Mouse (Mus musculus) left cerebral cortex, postnatal 25 days (tissue): ENCODE results near the gene Ptch1. TPM values are rescaled to one million over a fixed set of nuclear protein-coding genes. Genes with fewer than 3 reads are reported as not detected.

ENCODE experiments used
- DNase-seq, 2 experiments: peaks; one replicate each; pipeline ENCODE4 v3.0.0; 2022; ENCODE audit warnings: low spot score in 2 of 2, mixed read lengths in 1 of 2
- intact Hi-C: fragments of 180-260 bp; cut with DNase I; formaldehyde crosslinking; loops from one replicate; pipeline ENCODE4 v1.15.1; 2025
- total RNA-seq, 2 experiments: library from RNA; stranded (reverse); gene quantifications; 2 replicates each; pipeline ENCODE4 v1.2.3; 2021

Ptch1 gene
- total RNA-seq, 2 experiments from 2014 or later = 44.5 to 48.0 TPM

- intact Hi-C loops = no loop called here
- no peak for DNase-seq
Observed at GRCm38 (mm10) chr13:63543459-63543858, 29.9 kb downstream of the Ptch1 start.

DNA sequence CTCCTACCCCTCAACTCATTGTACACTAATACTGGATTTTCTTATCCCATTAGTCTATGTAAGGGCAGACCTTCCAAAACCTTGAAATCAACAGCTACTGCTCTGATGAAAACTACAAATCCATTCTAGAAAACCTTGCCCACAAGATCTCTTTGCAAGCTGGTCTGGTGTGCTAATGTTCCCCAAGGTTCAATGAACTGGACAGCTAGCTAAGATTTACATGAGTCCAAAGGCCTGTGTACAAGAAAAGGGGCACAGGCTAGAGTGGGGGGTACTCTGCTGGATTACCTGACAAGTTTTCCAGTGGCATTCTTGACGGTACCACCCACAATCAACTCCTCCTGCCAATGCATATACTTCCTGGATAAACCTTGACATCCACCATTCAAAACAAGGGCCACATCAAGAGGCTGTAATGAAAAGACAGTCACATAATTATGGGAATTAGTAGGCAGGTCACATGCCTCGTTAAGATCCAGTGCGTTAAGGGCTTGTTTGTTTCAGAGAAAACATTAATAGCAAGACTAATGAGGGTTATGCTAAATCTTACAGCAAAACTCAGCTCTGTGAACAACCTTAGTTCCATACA lies 30.5 kb downstream of the Ptch1 start:
- intact Hi-C loops = no loop called here

DNA sequence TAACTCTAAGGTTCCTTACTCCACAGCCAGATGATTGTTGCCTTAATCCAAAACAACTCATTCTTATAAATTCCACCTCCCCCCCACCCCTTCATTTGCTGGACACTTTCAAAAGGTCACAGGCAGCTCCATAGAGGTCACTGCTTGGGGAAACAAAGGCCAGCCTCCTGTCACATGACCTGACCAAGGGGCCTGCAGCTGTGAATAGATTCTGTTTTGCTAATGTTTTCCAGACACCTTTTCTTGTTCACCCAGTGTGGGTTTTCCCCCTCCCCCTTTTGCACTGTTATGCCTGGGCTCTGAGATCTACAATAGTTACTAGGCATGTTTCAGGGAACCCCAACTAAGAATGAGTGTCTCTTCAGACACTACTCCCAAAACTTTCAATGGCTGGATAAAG lies 31.9 kb downstream of the Ptch1 start:
- intact Hi-C loops = no loop called here
- no peak for DNase-seq

More for the DNA sequence above, 30.5 kb downstream of the Ptch1 start:
- DNase-seq = peak in 1 of 2 experiments; percentile 17

- DNase-seq = no peak
- intact Hi-C loops = no loop called here
Observed at GRCm38 (mm10) chr13:63540584-63540983, 32.8 kb downstream of the Ptch1 start.

- no peak for DNase-seq
- intact Hi-C loops = no loop called here
Observed at GRCm38 (mm10) chr13:63534981-63535380, 38.4 kb downstream of the Ptch1 start.

GRCm38 (mm10) chr13:63530857-63531256 lies 42.5 kb downstream of the Ptch1 start:
- intact Hi-C loops = no loop called here
- no peak for DNase-seq

- no peak for DNase-seq
- intact Hi-C loops = no loop called here
Observed at GRCm38 (mm10) chr13:63530371-63530764, 43.0 kb downstream of the Ptch1 start.

GRCm38 (mm10) chr13:63529602-63530370 lies 43.6 kb downstream of the Ptch1 start:
- intact Hi-C loops = no loop called here

DNA sequence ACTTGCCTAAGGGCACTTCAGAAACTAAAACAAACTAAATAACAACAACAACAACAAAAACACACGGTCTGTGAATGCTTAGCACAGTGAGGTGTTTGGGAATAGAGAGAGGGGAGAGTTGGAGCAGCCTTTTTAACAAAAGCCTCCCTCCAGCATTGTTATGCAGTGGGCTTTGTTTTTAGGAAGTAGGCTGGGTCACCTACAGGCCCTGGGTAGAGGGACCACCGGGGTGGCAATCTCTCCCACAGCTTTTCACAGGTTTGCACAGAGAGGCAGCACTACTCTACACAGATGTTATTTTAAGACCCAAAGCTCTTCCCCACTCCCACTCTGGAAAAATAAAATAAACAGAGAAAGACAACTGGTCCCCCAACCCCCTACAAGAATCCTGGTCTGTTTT lies 44.5 kb downstream of the Ptch1 start:
- DNase-seq = no peak
- intact Hi-C loops = no loop called here

More at GRCm38 (mm10) chr13:63529602-63530370, 43.6 kb downstream of the Ptch1 start:
- DNase-seq = no peak

GRCm38 (mm10) chr13:63528164-63528675 lies 45.2 kb downstream of the Ptch1 start:
- intact Hi-C loops = no loop called here
- DNase-seq = no peak

GRCm38 (mm10) chr13:63525571-63526197 lies 47.7 kb downstream of the Ptch1 start:
- intact Hi-C loops = no loop called here
- DNase-seq = no peak

- intact Hi-C loops = no loop called here
- no peak for DNase-seq
Observed at GRCm38 (mm10) chr13:63524608-63525570, 48.5 kb downstream of the Ptch1 start.

GRCm38 (mm10) chr13:63524061-63524460 lies 49.3 kb downstream of the Ptch1 start:
- intact Hi-C loops = no loop called here
- DNase-seq = no peak

- intact Hi-C loops = no loop called here
- DNase-seq = no peak
Observed at GRCm38 (mm10) chr13:63522832-63523231, 50.6 kb downstream of the Ptch1 start.

- DNase-seq = no peak
- intact Hi-C loops = no loop called here
Observed at GRCm38 (mm10) chr13:63520110-63520509, 53.3 kb downstream of the Ptch1 start.

- DNase-seq = no peak
- intact Hi-C loops = no loop called here
Observed at GRCm38 (mm10) chr13:63516535-63516934, 56.9 kb downstream of the Ptch1 start.

- intact Hi-C loops = no loop called here
- DNase-seq = no peak
Observed at GRCm38 (mm10) chr13:63515542-63515941, 57.9 kb downstream of the Ptch1 start.

GRCm38 (mm10) chr13:63514931-63515360 lies 58.5 kb downstream of the Ptch1 start:
- intact Hi-C loops = no loop called here

DNA sequence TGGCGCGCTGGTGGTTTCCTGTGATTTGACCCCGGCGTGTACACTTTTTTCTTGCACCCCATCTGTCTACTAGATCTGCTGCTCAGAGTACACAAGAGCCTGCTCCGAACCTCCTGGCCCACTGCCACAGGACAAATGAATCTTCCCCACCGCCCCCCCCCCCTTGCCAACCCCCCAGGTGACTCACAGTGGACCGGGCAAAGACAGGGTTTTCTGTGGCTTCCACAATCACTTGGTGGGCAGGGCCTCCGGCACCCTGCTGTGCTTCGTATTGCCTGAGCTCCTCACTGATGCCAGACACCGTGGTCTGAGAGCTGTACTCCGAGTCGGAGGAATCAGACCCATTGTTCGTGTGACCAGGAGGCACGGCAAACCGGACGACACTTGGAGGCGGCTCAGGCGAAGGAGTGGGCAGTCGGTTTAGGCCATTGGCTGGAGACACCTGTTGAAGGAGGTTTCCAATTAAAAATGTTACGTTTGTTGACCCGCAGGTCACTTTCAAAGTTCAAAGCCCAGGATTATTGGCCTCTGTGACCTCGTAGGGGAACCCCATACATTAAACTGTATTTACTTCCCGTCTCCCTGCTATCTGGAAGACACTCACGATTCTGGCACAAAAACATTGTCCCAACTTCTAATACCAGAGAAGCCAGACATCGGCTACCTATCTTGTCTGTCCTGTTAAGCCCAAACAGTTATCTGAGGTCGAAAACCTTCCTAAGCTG lies 59.9 kb downstream of the Ptch1 start:
- intact Hi-C loops = no loop called here

More at GRCm38 (mm10) chr13:63514931-63515360, 58.5 kb downstream of the Ptch1 start:
- no peak for DNase-seq

More for the DNA sequence above, 59.9 kb downstream of the Ptch1 start:
- no peak for DNase-seq
